ENCODE assay signal across 27 mouse cellular contexts in the genomic region with DNA sequence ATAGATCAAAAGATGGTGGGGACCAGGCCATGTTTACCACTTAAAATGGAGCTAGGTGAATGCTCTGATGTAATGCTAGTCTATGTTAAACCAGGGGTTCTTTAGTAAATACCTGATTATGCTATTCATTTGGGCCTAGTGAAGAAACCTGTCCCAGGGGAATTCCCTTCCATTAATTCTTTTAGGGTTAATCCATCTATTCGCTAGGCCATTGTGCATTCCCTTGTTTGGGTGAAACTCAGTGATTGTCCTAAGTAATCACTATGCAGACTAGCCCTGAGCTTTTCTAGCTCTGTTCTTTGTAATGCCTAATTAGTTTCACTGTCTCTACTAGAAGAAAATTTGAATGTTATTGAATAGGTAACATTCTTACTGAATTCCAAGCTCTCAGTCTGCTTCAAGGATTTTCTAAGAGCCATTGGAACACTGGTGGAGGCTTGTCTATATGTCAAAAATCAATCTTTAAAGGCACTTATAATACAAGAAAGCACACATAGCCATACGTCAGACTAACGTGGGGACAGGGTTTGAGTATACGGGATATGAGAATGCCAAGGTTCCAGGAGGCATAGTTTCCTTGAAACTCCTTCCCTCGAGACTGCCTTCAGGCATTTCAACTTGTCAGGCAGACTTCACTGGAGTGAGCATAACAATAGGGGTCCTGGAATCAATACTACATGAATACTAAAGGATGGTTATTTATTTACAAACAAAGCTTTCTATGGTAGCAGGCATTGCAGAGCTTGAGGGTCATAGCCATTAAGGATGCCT.
"Had no signal": no experiment of that assay in that cellular context is flagged by ENCODE, and none has a peak within 500 bp of the region (broad histone marks: within the 10 kb centered on the region; RNA-seq: fewer than 3 reads in every experiment).

No protein-coding gene starts in this region.

- H3K36me3 ChIP-seq: heart, embryonic 10.5 days; heart, embryonic 12.5 days; hindbrain, embryonic 10.5 days; hindbrain, embryonic 12.5 days; intestine, embryonic 15.5 days; kidney, embryonic 15.5 days; limb, embryonic 13.5 days; limb, embryonic 15.5 days; liver, embryonic 12.5 days had no signal

- H3K4me1 ChIP-seq: heart, embryonic 10.5 days; heart, embryonic 12.5 days; hindbrain, embryonic 10.5 days; hindbrain, embryonic 12.5 days; intestine, embryonic 15.5 days; kidney, embryonic 15.5 days; limb, embryonic 13.5 days; limb, embryonic 15.5 days; liver, embryonic 12.5 days had no signal

- H3K9ac ChIP-seq: heart, embryonic 12.5 days; hindbrain, embryonic 12.5 days; hindbrain, embryonic 14.5 days; intestine, embryonic 15.5 days; kidney, embryonic 15.5 days; limb, embryonic 13.5 days; limb, embryonic 15.5 days; liver, embryonic 12.5 days; liver, embryonic 14.5 days had no signal

- H3K4me3 ChIP-seq: gastrocnemius, adult 2 months; heart, embryonic 10.5 days; heart, embryonic 12.5 days; hindbrain, embryonic 10.5 days; hindbrain, embryonic 12.5 days; intestine, embryonic 15.5 days; kidney, embryonic 15.5 days; limb, embryonic 13.5 days; limb, embryonic 15.5 days; liver, embryonic 12.5 days had no signal

- H3K4me2 ChIP-seq: heart, embryonic 12.5 days; hindbrain, embryonic 12.5 days; hindbrain, embryonic 14.5 days; intestine, embryonic 15.5 days; kidney, embryonic 15.5 days; limb, embryonic 13.5 days; limb, embryonic 15.5 days; liver, embryonic 12.5 days had no signal

- H3K27me3 ChIP-seq: heart, embryonic 12.5 days; hindbrain, embryonic 12.5 days; intestine, embryonic 15.5 days; kidney, embryonic 15.5 days; limb, embryonic 13.5 days; limb, embryonic 15.5 days; liver, embryonic 12.5 days had no signal

- H3K9me3 ChIP-seq: heart, embryonic 10.5 days; heart, embryonic 12.5 days; hindbrain, embryonic 10.5 days; hindbrain, embryonic 12.5 days; intestine, embryonic 15.5 days; kidney, embryonic 15.5 days; limb, embryonic 13.5 days; limb, embryonic 15.5 days; liver, embryonic 12.5 days had no signal

- DNase-seq: gastrocnemius, adult 2 months; gastrocnemius, postnatal 10 days; gastrocnemius, postnatal 25 days; heart, postnatal 10 days; heart, postnatal 4 days; kidney, adult 11 months; kidney, adult 2 months; kidney, adult 9 months; kidney, postnatal 14 days; kidney, postnatal 36 days; layer of hippocampus, adult 9-11 months; layer of hippocampus, postnatal 36 days; left cerebral cortex, postnatal 4 days had no signal

- H3K27ac ChIP-seq: gastrocnemius, adult 2 months; heart, embryonic 10.5 days; hindbrain, embryonic 10.5 days; hindbrain, embryonic 12.5 days; hindbrain, embryonic 14.5 days; intestine, embryonic 15.5 days; kidney, embryonic 15.5 days; kidney, postnatal 0 days; limb, embryonic 13.5 days; limb, embryonic 15.5 days; liver, embryonic 12.5 days; liver, embryonic 14.5 days had no signal

- ATAC-seq: hindbrain, embryonic 16.5 days; inflammation-experienced regulatory T-cells, adult 6 months; intestine, embryonic 15.5 days; liver, embryonic 12.5 days had no signal
